Mouse (Mus musculus) heart, adult 2 months (tissue): ENCODE results near the gene Klk1b21.

Experiments used
- CTCF ChIP-seq: fragments of 200-600 bp; IDR thresholded peaks from 2 replicates; pipeline ENCODE4 v1.8.1; 2022; ENCODE audit warnings: antibody characterized with exemption, mild to moderate bottlenecking, moderate library complexity
- EP300 ChIP-seq: fragments of 200-500 bp; IDR thresholded peaks from 2 replicates; pipeline ENCODE4 v1.6.1; 2011; ENCODE audit warnings: low read depth, low read length, control low read depth; ENCODE audit not compliant: insufficient read depth
- POLR2A ChIP-seq: fragments of 200-500 bp; IDR thresholded peaks from 2 replicates; pipeline ENCODE4 v1.6.1; 2011; ENCODE audit warnings: mild to moderate bottlenecking, low read depth, low read length, control low read depth; ENCODE audit not compliant: insufficient read depth

DNA sequence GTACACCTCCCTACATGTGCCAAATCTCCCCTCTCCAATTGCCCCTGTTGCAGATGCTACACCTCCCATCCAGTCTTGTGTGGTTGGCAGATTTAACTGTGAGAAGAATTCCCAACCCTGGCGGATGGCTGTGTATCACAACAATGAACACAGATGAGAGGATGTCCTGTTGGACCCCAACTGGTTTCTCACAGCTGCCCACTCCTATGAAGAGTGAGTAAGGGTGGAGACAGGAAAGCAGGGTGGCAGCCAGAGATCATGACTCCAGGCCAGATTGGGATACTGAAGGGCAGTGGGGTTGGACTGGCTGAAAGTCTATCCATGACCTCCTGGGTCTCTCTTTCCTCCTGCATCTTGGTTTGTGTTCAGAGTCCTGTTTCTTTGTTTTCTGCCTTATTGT, 6.0 kb upstream of the Klk1b21 start:
- TF ChIP-seq CTCF (no peak), POLR2A (no peak), EP300 (no peak)
